Mouse (Mus musculus): ENCODE results near the gene Olfr263.
A peak's percentile ranks its signal among the peaks of the same experiment; 100 is the strongest.
"Not testable (repeated sequence)": the region's sequence is repeated elsewhere in the genome, so short reads cannot be mapped to it uniquely, and the experiment has no call there.

Olfr263 gene

GRCm38 (mm10) chr13:21129339-21129738 lies at the start of gene Olfr263:
TSS of gene Olfr263 (plus strand) at chr13:21129639.
- DNase-seq (ENCODE audit: low spot score), result not testable (repeated sequence)

DNA sequence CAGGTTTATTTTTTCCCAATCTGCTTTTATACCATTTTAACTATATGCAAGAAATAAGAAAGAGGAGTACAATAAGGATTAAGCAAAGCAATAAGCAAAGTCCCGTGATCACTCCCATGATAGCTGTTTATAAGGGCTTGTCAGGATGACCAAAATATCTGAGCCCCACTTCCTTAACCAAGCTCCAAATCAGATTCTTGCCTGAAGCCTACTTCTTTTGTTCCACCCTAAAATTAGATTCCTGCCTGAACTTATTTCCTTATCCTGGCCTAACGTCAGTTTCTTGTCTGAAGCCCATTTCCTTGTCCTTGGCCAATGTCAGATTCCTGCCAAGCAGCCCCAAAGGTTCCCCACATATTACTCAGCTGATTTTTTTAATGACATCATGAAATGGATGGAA lies 46.8 kb upstream of the Olfr263 start:
- DNase-seq (ENCODE audit: low spot score), result no peak

DNA sequence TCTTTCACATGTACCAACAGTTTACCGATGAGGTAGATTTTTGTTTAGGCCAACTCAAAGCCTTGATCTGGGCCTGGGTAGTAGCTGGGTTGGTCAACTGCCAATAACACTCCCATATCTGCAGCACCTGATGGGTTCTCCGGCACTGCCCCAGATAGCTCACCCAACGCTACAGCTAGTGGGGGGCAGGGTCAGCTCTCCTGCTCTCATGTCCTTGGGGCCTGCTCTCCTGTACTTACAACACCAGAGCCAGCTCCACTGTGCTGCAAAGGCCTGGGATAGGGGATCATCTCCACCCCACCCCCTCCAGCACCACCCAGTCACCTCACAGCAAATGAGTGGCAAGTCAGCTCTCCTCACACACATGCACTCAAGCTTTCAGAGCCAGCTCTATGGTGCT lies 19.7 kb upstream of the Olfr263 start:
- no peak for DNase-seq (ENCODE audit: low spot score)

GRCm38 (mm10) chr13:21110441-21110840 lies 19.0 kb upstream of the Olfr263 start:
- no peak for DNase-seq (ENCODE audit: low spot score)

DNA sequence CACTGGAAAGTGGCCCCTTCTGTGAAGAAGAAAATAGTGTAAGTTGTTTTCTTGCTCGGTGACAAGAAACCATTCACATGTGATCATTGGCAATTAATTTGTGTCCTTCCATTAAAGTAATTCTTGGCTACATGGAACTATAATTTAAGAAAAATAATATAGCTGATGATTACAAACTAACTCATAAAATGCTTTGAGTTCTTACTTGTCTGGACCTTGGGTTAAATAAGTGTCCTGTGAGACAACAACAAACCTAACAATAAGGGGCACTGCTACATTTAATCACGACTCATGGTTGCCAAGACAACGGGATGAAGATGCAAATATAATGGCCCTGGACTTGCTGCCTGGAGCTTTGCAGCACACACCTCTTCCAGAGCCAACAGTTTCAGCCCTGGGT lies 18.3 kb upstream of the Olfr263 start, which contains the start of gene Olfr1369-ps1:
Olfr1369-ps1 (plus strand) TSS at position 301 of the 400 bp plus-strand sequence.
- DNase-seq (ENCODE audit: low spot score), result not testable (repeated sequence)

- no peak for DNase-seq (ENCODE audit: low spot score)
These were observed 15.3 kb upstream of the Olfr263 start for GRCm38 (mm10) chr13:21114121-21114520.

DNA sequence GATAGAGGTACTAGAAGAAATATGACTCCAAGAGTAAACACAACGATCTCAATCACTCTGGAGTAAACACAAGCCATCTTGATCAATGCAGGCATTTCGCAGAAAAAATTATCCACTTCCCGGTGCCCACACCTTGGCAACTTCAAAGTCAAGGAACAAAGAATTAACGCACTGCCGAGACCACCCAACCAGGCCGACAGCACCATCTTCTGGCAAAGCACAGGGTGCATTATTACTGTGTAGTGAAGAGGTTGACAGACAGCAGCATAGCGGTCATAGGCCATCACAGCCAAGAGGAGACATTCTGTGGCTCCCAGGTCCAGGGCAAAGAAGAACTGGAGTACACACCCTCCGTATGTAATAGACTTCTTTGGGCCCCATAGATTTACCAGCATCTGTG lies 13.0 kb downstream of the Olfr263 start:
- DNase-seq (ENCODE audit: low spot score), result no peak

- DNase-seq (ENCODE audit: low spot score), result no peak
These were observed 16.3 kb downstream of the Olfr263 start, which contains the start of gene Olfr1368 for GRCm38 (mm10) chr13:21145767-21146166. TSS of gene Olfr1368 (minus strand) at chr13:21145867.

DNA sequence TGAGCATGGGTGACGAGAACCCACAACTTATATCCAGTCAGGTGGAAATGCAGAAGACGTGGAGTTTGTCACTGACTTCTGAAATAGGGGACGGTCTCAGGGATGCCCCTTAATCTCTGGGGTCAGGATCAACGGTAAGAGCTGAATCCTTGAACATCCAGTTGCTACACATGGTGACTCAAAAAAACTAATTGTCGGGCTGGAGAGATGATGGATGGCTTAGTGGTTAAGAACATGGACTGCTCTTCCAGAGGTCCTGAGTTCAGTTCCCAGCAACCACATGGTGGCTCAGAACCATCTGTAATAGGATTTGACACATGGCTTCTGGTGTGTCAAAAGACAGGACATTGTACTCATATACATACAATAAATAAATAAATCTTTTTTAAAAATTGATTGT lies 26.4 kb downstream of the Olfr263 start:
- DNase-seq (ENCODE audit: low spot score), result no peak

DNA sequence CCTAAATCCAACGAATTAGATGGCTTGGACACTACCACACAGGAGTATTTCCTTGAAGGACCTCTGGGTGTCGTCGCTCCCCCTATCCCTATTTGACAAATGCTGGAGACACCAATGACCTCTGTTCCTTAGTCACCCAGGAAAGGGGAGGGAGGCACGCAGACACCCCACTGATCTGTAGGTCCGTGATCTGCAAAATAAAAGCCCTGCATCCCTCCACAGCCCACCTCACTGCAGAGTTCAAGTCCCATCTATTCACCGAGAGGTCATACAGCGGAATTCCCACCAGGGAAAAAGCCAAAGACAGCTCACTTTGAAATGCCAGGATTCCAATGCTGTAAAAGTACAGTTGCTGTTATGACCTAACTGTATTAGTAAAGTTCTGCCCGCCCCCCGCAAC lies 28.6 kb downstream of the Olfr263 start:
- DNase-seq (ENCODE audit: low spot score), result no peak

- peak; percentile 81 for DNase-seq (ENCODE audit: low spot score)
These were observed 29.5 kb downstream of the Olfr263 start for GRCm38 (mm10) chr13:21158785-21159474.

DNA sequence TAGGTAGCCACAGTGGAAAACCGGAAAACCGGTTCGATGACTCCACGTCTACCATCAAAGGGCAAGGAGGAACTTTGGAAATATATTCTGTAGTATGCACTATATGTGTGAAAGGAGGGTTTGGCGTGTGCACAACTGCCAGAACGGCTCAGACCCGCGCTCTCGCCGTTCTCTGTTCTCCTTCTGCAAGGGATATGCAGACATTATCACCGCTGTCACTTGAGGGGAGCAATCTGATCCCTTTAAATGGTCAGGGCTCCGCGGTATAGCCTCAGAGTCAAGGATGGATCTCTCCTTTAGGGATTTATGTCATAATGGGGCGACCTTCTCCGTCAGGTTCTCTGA lies 30.0 kb downstream of the Olfr263 start:
- no peak for DNase-seq (ENCODE audit: low spot score)

DNA sequence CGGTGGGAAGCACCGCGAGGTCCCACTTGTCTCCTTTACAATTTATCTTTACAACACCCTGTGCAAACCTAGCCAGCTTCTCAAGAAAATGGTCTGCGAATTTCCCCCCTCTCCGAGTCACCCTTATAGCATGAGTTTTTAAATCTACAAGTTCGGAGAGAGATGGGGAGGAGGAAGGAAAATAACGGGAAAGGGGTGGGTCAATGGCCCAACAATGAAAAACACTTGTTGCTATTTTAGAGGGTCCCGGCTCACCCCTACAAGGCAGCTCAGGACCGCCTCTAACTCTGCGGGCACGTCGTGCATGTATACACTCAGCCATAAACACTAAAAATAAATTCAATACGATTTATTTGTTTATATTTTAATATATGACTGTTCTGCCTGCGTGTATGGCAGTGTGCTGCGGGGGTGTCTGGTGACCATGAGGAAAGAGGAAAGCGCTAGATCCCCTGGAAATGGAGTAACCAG lies 30.6 kb downstream of the Olfr263 start:
- DNase-seq (ENCODE audit: low spot score), result no peak

DNA sequence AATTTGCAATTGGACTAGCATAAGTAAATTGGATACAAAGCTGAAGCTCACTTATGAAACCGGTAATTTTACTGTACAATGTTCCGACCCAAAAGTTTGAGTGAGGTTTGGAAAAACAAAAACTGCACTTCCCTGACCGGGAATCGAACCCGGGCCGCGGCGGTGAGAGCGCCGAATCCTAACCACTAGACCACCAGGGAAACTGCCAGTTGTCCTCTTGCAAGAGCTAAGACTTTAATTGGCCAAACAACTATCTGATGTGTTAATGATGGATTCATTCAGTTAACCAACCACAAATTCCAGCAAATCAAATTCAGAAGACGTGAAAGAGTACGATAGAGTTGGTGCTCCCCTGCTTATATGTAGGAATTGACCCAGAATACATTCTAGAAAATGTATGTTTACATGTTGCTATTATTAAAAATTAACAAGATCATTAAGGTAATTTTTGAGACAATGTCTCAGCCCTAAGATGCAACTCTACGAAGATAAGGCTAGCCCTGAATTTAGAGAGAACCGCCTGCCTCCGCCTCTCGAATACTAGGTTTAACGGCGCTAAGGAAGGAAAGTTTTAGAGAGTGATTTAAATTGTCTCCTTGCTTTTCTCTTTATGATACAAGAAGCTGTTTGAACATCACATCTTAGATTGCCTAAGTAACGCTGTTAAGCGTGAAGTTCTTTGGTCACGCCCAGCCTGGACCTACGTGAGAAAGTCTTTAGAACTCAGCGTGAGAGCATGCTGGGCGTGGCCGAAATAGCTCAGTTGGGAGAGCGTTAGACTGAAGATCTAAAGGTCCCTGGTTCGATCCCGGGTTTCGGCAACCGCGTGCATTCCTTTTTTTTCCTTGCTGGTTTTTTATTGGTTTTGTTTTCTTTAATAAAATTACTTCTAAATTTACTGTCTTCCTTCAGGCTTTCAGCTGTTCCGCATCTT lies 31.5 kb downstream of the Olfr263 start:
- peak; percentile 98 for DNase-seq (ENCODE audit: low spot score)

GRCm38 (mm10) chr13:21161591-21161990 lies 32.2 kb downstream of the Olfr263 start:
- no peak for DNase-seq (ENCODE audit: low spot score)

- DNase-seq (ENCODE audit: low spot score), result no peak
These were observed 33.2 kb downstream of the Olfr263 start for GRCm38 (mm10) chr13:21162591-21162990.

DNA sequence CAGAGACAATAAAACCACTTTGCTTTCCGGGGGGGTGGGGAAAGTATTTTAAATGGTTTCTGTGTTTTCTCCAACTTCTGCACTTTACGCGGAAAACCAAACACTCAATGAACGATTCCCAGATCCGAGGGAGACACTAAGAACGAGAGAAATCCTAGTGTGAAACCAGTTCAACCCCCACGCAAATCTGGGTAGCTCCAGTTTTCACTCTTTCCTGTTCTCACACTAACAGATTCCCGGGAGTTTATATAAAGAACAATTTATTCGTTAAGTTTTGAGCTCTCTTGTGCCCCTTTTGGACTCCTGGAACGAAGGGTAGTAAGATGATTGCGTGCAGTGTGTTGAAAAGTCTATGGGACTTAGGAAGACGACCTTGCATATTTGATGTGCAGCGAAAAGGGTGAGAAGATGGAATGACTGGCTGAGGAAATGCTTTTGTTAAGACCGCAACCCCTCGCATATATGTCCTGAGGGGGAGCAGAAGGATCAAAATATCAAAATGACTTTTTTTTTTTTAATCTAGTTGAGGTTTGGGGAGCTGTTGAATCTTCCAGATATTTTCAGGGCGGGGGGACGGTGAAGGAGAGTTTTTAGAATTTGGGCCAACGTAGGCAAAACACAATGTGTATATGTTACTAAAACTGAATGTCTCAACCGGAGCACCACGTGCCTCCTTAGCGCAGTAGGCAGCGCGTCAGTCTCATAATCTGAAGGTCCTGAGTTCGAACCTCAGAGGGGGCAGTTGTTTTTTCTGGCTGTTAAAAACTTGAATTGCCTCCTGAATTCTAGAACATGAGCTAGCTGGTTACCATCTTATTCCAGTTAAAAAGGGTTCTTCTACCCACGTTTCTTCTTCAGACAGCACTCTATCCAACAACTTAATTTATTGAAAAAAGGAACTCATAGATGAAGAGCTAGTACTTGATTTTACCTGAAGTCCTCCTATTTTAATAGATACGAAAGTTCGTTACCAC lies 37.8 kb downstream of the Olfr263 start:
- DNase-seq (ENCODE audit: low spot score), result peak; percentile 66

GRCm38 (mm10) chr13:21167910-21168300 lies 38.5 kb downstream of the Olfr263 start:
- no peak for DNase-seq (ENCODE audit: low spot score)

DNA sequence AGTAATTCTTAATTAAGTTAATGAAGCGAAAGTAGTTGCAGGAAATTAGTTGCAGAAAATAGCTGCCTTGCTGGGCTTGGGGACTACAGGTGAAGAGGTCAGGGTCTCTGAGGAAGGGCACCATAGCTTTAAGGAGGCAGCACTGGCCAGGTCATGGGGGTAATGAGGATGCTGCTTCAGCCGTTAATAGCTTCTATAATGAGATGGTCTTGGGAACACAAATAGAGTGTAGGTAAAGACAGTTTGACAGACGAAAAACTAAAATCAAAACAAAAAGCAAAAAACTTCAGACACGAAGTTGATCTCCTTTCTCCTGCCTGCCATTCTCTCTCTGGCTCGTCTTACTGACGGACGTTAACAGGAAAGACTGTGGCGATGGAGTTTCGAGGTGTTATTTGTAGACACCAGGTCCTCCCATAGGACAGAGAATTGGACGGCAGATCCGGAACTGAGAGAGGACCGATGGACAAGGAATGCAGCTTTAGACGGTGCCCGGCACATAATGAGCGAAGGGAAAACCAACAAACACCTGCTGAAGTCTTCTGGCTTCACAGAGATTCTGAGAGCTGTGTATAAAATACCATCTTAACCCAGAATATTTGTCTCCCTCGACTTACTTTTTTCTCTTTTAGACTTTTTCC lies 39.1 kb downstream of the Olfr263 start:
- no peak for DNase-seq (ENCODE audit: low spot score)

GRCm38 (mm10) chr13:21169121-21169656 lies 39.8 kb downstream of the Olfr263 start:
- DNase-seq (ENCODE audit: low spot score), result no peak

Measured in ovary, postnatal 14 days (tissue).